Mouse (Mus musculus): Measurements from ENCODE around the gene Nln. TPM values are rescaled to one million over a fixed set of nuclear protein-coding genes. Genes with fewer than 3 reads are reported as not detected.

Nln gene
- polyA plus RNA-seq, 1 experiment from 2014 or later: 69.1 TPM

- Histone ChIP-seq H3K27me3 (ENCODE audit: control insufficient read depth, insufficient read depth, low read length) (no peaks in the 10 kb centered on the region), H3K4me1 (ENCODE audit: control insufficient read depth, insufficient read depth, low read length) (no peaks in the 10 kb centered on the region), H3K9ac (replicated peaks; ENCODE audit: low read length) (no peak overlapping the region), H3K27ac (replicated peaks; ENCODE audit: low read depth, low read length) (no peak overlapping the region), H3K36me3 (ENCODE audit: control insufficient read depth, insufficient read depth, low read length) (peaks cover 48% of the 10 kb centered on the region), H3K4me2 (ENCODE audit: low read length) (no peak overlapping the region), H3K4me3 (replicated peaks; ENCODE audit: low read depth, low read length) (no peak overlapping the region), H3K9me3 (ENCODE audit: control insufficient read depth, low read length) (no peaks in the 10 kb centered on the region)
- WGBS: 91% methylated on average over 9 of the region's 9 CpGs
- ATAC-seq (ENCODE audit: low FRiP score, low TSS enrichment) (no peak), DNase-seq (no peak)
These were observed 46.4 kb downstream of the Nln start for GRCm38 (mm10) chr13:104063061-104063460.

- H3K9ac ChIP-seq (replicated peaks; ENCODE audit: low read length): no peak overlapping the region
- H3K9me3 ChIP-seq (ENCODE audit: control insufficient read depth, low read length): no peaks in the 10 kb centered on the region
- H3K4me1 ChIP-seq (ENCODE audit: control insufficient read depth, insufficient read depth, low read length): no peaks in the 10 kb centered on the region
- no peak for ATAC-seq (ENCODE audit: low FRiP score, low TSS enrichment)
- no peak overlapping the region for H3K4me3 ChIP-seq (replicated peaks; ENCODE audit: low read depth, low read length)
- no peak overlapping the region for H3K4me2 ChIP-seq (ENCODE audit: low read length)
- 55% methylated on average over 2 of the region's 2 CpGs for WGBS
- no peak overlapping the region for H3K27ac ChIP-seq (replicated peaks; ENCODE audit: low read depth, low read length)
- no peaks in the 10 kb centered on the region for H3K27me3 ChIP-seq (ENCODE audit: control insufficient read depth, insufficient read depth, low read length)
- no peak for DNase-seq
- peaks cover 41% of the 10 kb centered on the region for H3K36me3 ChIP-seq (ENCODE audit: control insufficient read depth, insufficient read depth, low read length)
These were observed 47.3 kb downstream of the Nln start for GRCm38 (mm10) chr13:104061975-104062750.

- Histone ChIP-seq H3K27ac (replicated peaks; ENCODE audit: low read depth, low read length) (no peak overlapping the region), H3K9me3 (ENCODE audit: control insufficient read depth, low read length) (no peaks in the 10 kb centered on the region), H3K4me3 (replicated peaks; ENCODE audit: low read depth, low read length) (no peak overlapping the region), H3K4me2 (ENCODE audit: low read length) (no peak overlapping the region), H3K36me3 (ENCODE audit: control insufficient read depth, insufficient read depth, low read length) (peaks cover 40% of the 10 kb centered on the region), H3K9ac (replicated peaks; ENCODE audit: low read length) (no peak overlapping the region), H3K27me3 (ENCODE audit: control insufficient read depth, insufficient read depth, low read length) (no peaks in the 10 kb centered on the region), H3K4me1 (ENCODE audit: control insufficient read depth, insufficient read depth, low read length) (no peaks in the 10 kb centered on the region)
- ATAC-seq (ENCODE audit: low FRiP score, low TSS enrichment) (no peak), DNase-seq (no peak)
- 81% methylated on average over 1 of the region's 1 CpGs for WGBS
These were observed 49.2 kb downstream of the Nln start for GRCm38 (mm10) chr13:104060231-104060630.

- Histone ChIP-seq H3K9ac (replicated peaks; ENCODE audit: low read length) (no peak overlapping the region), H3K36me3 (ENCODE audit: control insufficient read depth, insufficient read depth, low read length) (peaks cover 39% of the 10 kb centered on the region), H3K4me3 (replicated peaks; ENCODE audit: low read depth, low read length) (no peak overlapping the region), H3K9me3 (ENCODE audit: control insufficient read depth, low read length) (no peaks in the 10 kb centered on the region), H3K27ac (replicated peaks; ENCODE audit: low read depth, low read length) (no peak overlapping the region), H3K4me1 (ENCODE audit: control insufficient read depth, insufficient read depth, low read length) (no peaks in the 10 kb centered on the region), H3K27me3 (ENCODE audit: control insufficient read depth, insufficient read depth, low read length) (no peaks in the 10 kb centered on the region), H3K4me2 (ENCODE audit: low read length) (no peak overlapping the region)
- WGBS: 80% methylated on average over 4 of the region's 4 CpGs
- DNase-seq: no peak
- no peak for ATAC-seq (ENCODE audit: low FRiP score, low TSS enrichment)
These were observed 49.9 kb downstream of the Nln start for GRCm38 (mm10) chr13:104059536-104059935.

GRCm38 (mm10) chr13:104058761-104059160, 50.7 kb downstream of the Nln start:
- no peak for DNase-seq
- no peaks in the 10 kb centered on the region for H3K27me3 ChIP-seq (ENCODE audit: control insufficient read depth, insufficient read depth, low read length)
- no peak overlapping the region for H3K27ac ChIP-seq (replicated peaks; ENCODE audit: low read depth, low read length)
- no peak overlapping the region for H3K4me3 ChIP-seq (replicated peaks; ENCODE audit: low read depth, low read length)
- no peak for ATAC-seq (ENCODE audit: low FRiP score, low TSS enrichment)
- no peaks in the 10 kb centered on the region for H3K4me1 ChIP-seq (ENCODE audit: control insufficient read depth, insufficient read depth, low read length)
- peaks cover 39% of the 10 kb centered on the region for H3K36me3 ChIP-seq (ENCODE audit: control insufficient read depth, insufficient read depth, low read length)
- no peaks in the 10 kb centered on the region for H3K9me3 ChIP-seq (ENCODE audit: control insufficient read depth, low read length)
- no peak overlapping the region for H3K4me2 ChIP-seq (ENCODE audit: low read length)
- H3K9ac ChIP-seq (replicated peaks; ENCODE audit: low read length): no peak overlapping the region
- 89% methylated on average over 9 of the region's 9 CpGs for WGBS

GRCm38 (mm10) chr13:104052271-104052753, 57.1 kb downstream of the Nln start:
- Histone ChIP-seq H3K4me3 (replicated peaks; ENCODE audit: low read depth, low read length) (no peak overlapping the region), H3K4me1 (ENCODE audit: control insufficient read depth, insufficient read depth, low read length) (no peaks in the 10 kb centered on the region), H3K9me3 (ENCODE audit: control insufficient read depth, low read length) (no peaks in the 10 kb centered on the region), H3K4me2 (ENCODE audit: low read length) (no peak overlapping the region), H3K27me3 (ENCODE audit: control insufficient read depth, insufficient read depth, low read length) (no peaks in the 10 kb centered on the region), H3K36me3 (ENCODE audit: control insufficient read depth, insufficient read depth, low read length) (peaks cover 53% of the 10 kb centered on the region), H3K27ac (replicated peaks; ENCODE audit: low read depth, low read length) (no peak overlapping the region), H3K9ac (replicated peaks; ENCODE audit: low read length) (no peak overlapping the region)
- no peak for ATAC-seq (ENCODE audit: low FRiP score, low TSS enrichment)
- WGBS: 91% methylated on average over 9 of the region's 9 CpGs
- DNase-seq: no peak

- WGBS: 51% methylated on average over 3 of the region's 3 CpGs
- ATAC-seq (ENCODE audit: low FRiP score, low TSS enrichment): no peak
These were observed 60.6 kb downstream of the Nln start for GRCm38 (mm10) chr13:104048835-104049234.

GRCm38 (mm10) chr13:104045108-104045507, 64.3 kb downstream of the Nln start:
- WGBS: 85% methylated on average over 4 of the region's 4 CpGs

More at GRCm38 (mm10) chr13:104048835-104049234, 60.6 kb downstream of the Nln start:
- Histone ChIP-seq H3K9me3 (ENCODE audit: control insufficient read depth, low read length) (no peaks in the 10 kb centered on the region), H3K4me2 (ENCODE audit: low read length) (no peak overlapping the region), H3K4me3 (replicated peaks; ENCODE audit: low read depth, low read length) (no peak overlapping the region), H3K4me1 (ENCODE audit: control insufficient read depth, insufficient read depth, low read length) (no peaks in the 10 kb centered on the region), H3K27me3 (ENCODE audit: control insufficient read depth, insufficient read depth, low read length) (no peaks in the 10 kb centered on the region), H3K9ac (replicated peaks; ENCODE audit: low read length) (no peak overlapping the region), H3K36me3 (ENCODE audit: control insufficient read depth, insufficient read depth, low read length) (peaks cover 44% of the 10 kb centered on the region), H3K27ac (replicated peaks; ENCODE audit: low read depth, low read length) (no peak overlapping the region)
- peak; percentile 81 for DNase-seq

GRCm38 (mm10) chr13:104044332-104044731, 65.1 kb downstream of the Nln start:
- Histone ChIP-seq H3K4me3 (replicated peaks; ENCODE audit: low read depth, low read length) (no peak overlapping the region), H3K9ac (replicated peaks; ENCODE audit: low read length) (no peak overlapping the region), H3K4me1 (ENCODE audit: control insufficient read depth, insufficient read depth, low read length) (no peaks in the 10 kb centered on the region), H3K27ac (replicated peaks; ENCODE audit: low read depth, low read length) (no peak overlapping the region), H3K4me2 (ENCODE audit: low read length) (no peak overlapping the region), H3K27me3 (ENCODE audit: control insufficient read depth, insufficient read depth, low read length) (no peaks in the 10 kb centered on the region), H3K36me3 (ENCODE audit: control insufficient read depth, insufficient read depth, low read length) (peaks cover 31% of the 10 kb centered on the region), H3K9me3 (ENCODE audit: control insufficient read depth, low read length) (no peaks in the 10 kb centered on the region)
- 93% methylated on average over 4 of the region's 4 CpGs for WGBS
- no peak for DNase-seq
- no peak for ATAC-seq (ENCODE audit: low FRiP score, low TSS enrichment)

More at GRCm38 (mm10) chr13:104045108-104045507, 64.3 kb downstream of the Nln start:
- no peak overlapping the region for H3K9ac ChIP-seq (replicated peaks; ENCODE audit: low read length)
- H3K36me3 ChIP-seq (ENCODE audit: control insufficient read depth, insufficient read depth, low read length): peaks cover 39% of the 10 kb centered on the region
- ATAC-seq (ENCODE audit: low FRiP score, low TSS enrichment) (no peak), DNase-seq (no peak)
- H3K4me2 ChIP-seq (ENCODE audit: low read length): no peak overlapping the region
- H3K27me3 ChIP-seq (ENCODE audit: control insufficient read depth, insufficient read depth, low read length): no peaks in the 10 kb centered on the region
- H3K4me3 ChIP-seq (replicated peaks; ENCODE audit: low read depth, low read length): no peak overlapping the region
- H3K27ac ChIP-seq (replicated peaks; ENCODE audit: low read depth, low read length): no peak overlapping the region
- H3K9me3 ChIP-seq (ENCODE audit: control insufficient read depth, low read length): no peaks in the 10 kb centered on the region
- H3K4me1 ChIP-seq (ENCODE audit: control insufficient read depth, insufficient read depth, low read length): no peaks in the 10 kb centered on the region
